Mouse (Mus musculus): Measurements from ENCODE around the gene Mgarp. TPM values are rescaled to one million over a fixed set of nuclear protein-coding genes. Genes with fewer than 3 reads are reported as not detected.
A peak's percentile ranks its signal among the peaks of the same experiment; 100 is the strongest.
"Not testable (repeated sequence)": the region's sequence is repeated elsewhere in the genome, so short reads cannot be mapped to it uniquely, and the experiment has no call there.

Gene Mgarp
- polyA plus RNA-seq, 1 experiment from 2014 or later: 0.59 TPM

DNA sequence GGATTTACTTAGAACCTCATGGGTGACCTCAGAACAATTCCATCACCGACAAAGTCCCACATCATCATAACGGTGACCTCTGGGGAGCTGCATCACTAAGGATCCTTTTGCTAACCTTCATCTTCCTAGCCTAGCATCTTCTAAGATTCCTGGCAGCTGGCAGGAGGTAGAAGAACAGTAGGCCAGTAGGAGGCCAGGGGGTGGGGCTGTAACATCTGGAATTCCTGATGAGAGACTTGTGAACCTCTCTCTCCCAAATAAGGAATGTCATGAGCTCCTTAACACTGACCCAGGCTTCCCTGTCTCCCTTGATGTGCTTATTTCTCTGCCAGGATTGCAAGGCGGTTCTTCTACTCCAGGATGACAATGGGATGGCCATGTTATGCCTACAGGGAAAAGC lies 45.7 kb downstream of the Mgarp start:
- no peak overlapping the region for H3K9ac ChIP-seq (ENCODE audit: low read depth, low read length)
- no peaks in the 10 kb centered on the region for H3K4me1 ChIP-seq (replicated peaks; ENCODE audit: control insufficient read depth, insufficient read depth, low read length)
- no peaks in the 10 kb centered on the region for H3K27me3 ChIP-seq (replicated peaks; ENCODE audit: control insufficient read depth, insufficient read depth, low read length)
- H3K36me3 ChIP-seq (ENCODE audit: control insufficient read depth, insufficient read depth): no peaks in the 10 kb centered on the region
- no peak overlapping the region for H3K27ac ChIP-seq (ENCODE audit: low read depth, low read length)
- WGBS: 55% methylated on average over 3 of the region's 3 CpGs
- H3K4me2 ChIP-seq (replicated peaks; ENCODE audit: low read depth): no peak overlapping the region
- no peak for TF ChIP-seq CTCF (IDR thresholded peaks at IDR 0.05; ENCODE audit: low read depth)
- no peak overlapping the region for H3K4me3 ChIP-seq (ENCODE audit: low read depth, low read length)
- ATAC-seq: no peak
- H3K9me3 ChIP-seq (ENCODE audit: control insufficient read depth): no peaks in the 10 kb centered on the region

DNA sequence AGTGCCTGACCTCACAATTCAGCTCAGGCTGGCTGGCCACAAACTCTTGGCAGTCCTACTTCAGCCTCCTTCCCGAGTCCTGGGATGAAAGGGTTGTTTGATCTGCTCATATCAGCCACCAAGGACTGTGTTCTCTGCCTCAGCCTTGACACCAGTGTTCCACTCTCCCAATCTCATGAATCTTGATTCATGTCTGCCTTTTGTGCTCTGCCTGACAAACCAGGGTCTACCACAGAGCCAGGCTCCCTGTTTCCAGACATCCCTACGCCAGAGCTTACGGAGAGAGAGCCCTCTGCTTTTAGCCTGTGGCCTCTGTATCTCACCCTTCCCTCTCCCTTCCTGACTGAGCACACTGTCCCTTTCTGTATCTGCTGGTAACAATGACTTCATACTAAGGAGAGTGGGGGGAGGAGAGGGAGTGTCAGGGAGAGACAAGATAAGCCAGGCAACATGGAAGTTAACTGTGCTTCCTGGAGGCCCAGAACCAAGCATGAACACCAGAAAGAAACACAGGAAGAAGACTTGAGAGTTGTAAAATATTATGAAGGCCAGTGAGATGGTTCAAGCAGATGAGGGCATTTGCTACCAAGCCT lies 47.8 kb downstream of the Mgarp start:
- no peaks in the 10 kb centered on the region for H3K4me1 ChIP-seq (replicated peaks; ENCODE audit: control insufficient read depth, insufficient read depth, low read length)
- ATAC-seq: 0 out of 2 replicates have a peak, but pooled peaks have one; percentile 46
- no peak overlapping the region for H3K9ac ChIP-seq (ENCODE audit: low read depth, low read length)
- H3K4me3 ChIP-seq (ENCODE audit: low read depth, low read length): no peak overlapping the region
- H3K4me2 ChIP-seq (replicated peaks; ENCODE audit: low read depth): no peak overlapping the region
- peaks cover under 1% of the 10 kb centered on the region; the same call in 1 of the 2 replicates for H3K9me3 ChIP-seq (ENCODE audit: control insufficient read depth)
- no peaks in the 10 kb centered on the region for H3K36me3 ChIP-seq (ENCODE audit: control insufficient read depth, insufficient read depth)
- no peaks in the 10 kb centered on the region for H3K27me3 ChIP-seq (replicated peaks; ENCODE audit: control insufficient read depth, insufficient read depth, low read length)
- 30% methylated on average over 3 of the region's 3 CpGs for WGBS
- no peak overlapping the region for H3K27ac ChIP-seq (ENCODE audit: low read depth, low read length)
- TF ChIP-seq CTCF (IDR thresholded peaks at IDR 0.05; ENCODE audit: low read depth): no peak

DNA sequence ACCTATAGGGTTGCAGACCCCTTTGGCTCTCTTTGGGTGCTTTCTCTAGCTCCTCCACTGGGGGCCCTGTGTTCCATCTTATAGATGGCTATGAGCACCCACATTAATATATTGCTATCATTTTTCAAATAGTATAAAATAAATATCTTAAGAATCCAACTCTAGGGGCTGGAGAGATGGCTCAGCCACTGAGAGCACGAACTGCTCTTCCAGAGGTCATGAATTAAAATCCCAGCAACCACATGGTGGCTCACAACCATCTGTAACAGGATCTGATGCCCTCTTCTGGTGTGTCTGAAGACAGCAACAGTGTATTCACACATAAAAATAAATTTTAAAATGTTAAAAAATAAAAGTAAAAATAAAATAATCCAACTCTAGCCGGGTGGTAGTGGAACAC lies 51.5 kb downstream of the Mgarp start:
- H3K27ac ChIP-seq (ENCODE audit: low read depth, low read length); ATAC-seq: not testable (repeated sequence)
- WGBS: 87% methylated on average over 2 of the region's 2 CpGs

DNA sequence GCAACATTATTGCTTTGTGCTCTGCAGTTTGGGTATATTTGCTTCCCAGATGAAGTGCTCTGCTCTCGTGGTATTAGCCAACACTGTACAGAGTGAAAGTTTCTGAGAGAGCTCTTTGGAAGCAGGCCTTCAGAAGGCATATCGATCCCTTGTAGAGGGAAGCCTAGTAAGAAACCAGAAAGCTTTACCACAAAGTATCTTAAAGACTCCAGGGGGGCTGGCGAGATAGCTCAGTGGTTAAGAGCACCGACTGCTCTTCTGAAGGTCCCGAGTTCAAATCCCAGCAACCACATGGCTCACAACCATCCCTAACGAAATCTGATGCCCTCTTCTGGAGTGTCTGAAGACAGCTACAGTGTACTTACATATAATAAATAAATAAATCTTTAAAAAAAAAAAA lies 52.4 kb downstream of the Mgarp start:
- H3K27me3 ChIP-seq (replicated peaks; ENCODE audit: control insufficient read depth, insufficient read depth, low read length); H3K4me1 ChIP-seq (replicated peaks; ENCODE audit: control insufficient read depth, insufficient read depth, low read length); ATAC-seq; H3K4me2 ChIP-seq (replicated peaks; ENCODE audit: low read depth); H3K4me3 ChIP-seq (ENCODE audit: low read depth, low read length); H3K36me3 ChIP-seq (ENCODE audit: control insufficient read depth, insufficient read depth); H3K9me3 ChIP-seq (ENCODE audit: control insufficient read depth); H3K9ac ChIP-seq (ENCODE audit: low read depth, low read length); H3K27ac ChIP-seq (ENCODE audit: low read depth, low read length): not testable (repeated sequence)
- WGBS: 94% methylated on average over 6 of the region's 6 CpGs

More for the DNA sequence above, 51.5 kb downstream of the Mgarp start:
- not testable (repeated sequence) for H3K27me3 ChIP-seq (replicated peaks; ENCODE audit: control insufficient read depth, insufficient read depth, low read length); H3K9me3 ChIP-seq (ENCODE audit: control insufficient read depth); H3K4me1 ChIP-seq (replicated peaks; ENCODE audit: control insufficient read depth, insufficient read depth, low read length); H3K36me3 ChIP-seq (ENCODE audit: control insufficient read depth, insufficient read depth); H3K9ac ChIP-seq (ENCODE audit: low read depth, low read length); H3K4me2 ChIP-seq (replicated peaks; ENCODE audit: low read depth); H3K4me3 ChIP-seq (ENCODE audit: low read depth, low read length)

DNA sequence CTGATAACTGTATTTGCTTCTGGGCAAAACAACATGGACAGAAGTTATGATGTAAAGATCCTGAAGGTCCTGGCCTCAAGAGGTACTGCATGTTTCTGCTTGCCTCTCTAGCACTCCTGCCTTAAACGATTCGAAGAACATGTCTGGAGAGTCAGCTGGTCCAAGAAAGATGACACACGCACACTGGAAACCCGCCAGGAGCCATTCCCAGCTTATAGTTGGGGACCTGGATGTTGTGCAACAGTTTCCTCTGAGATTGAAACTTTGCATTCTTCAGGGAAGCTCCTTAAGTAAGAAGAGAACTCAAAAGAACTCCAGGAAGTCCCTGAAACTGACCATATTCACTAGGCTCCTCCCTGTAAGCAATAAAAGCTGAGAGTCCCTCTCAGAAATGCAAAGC lies 53.3 kb downstream of the Mgarp start:
- H3K4me1 ChIP-seq (replicated peaks; ENCODE audit: control insufficient read depth, insufficient read depth, low read length): no peaks in the 10 kb centered on the region
- no peak overlapping the region for H3K27ac ChIP-seq (ENCODE audit: low read depth, low read length)
- H3K9me3 ChIP-seq (ENCODE audit: control insufficient read depth): peaks cover 5% of the 10 kb centered on the region; the same call in 1 of the 2 replicates
- no peak overlapping the region for H3K9ac ChIP-seq (ENCODE audit: low read depth, low read length)
- no peak for TF ChIP-seq CTCF (IDR thresholded peaks at IDR 0.05; ENCODE audit: low read depth)
- no peaks in the 10 kb centered on the region for H3K27me3 ChIP-seq (replicated peaks; ENCODE audit: control insufficient read depth, insufficient read depth, low read length)
- no peak overlapping the region for H3K4me2 ChIP-seq (replicated peaks; ENCODE audit: low read depth)
- H3K36me3 ChIP-seq (ENCODE audit: control insufficient read depth, insufficient read depth): no peaks in the 10 kb centered on the region
- no peak for ATAC-seq
- H3K4me3 ChIP-seq (ENCODE audit: low read depth, low read length): no peak overlapping the region
- WGBS: 85% methylated on average over 4 of the region's 4 CpGs

DNA sequence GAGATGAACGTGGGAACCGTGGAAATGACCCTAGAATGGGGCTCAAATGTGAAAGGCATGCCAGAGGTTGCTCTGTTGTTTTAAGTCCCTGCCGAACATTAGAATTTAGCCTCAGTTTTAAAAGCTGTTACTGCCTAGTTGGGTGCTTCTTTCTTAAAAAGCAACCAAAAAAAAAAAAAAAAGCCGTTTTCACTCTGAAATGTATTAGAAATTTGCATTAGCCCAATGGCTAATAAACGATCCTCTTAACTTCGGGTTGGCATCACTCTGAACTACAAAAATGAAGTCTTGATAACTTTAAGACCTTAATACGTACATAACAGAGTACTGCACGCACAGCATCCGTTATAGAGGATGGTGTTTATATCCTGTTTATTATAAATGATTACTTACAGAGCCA lies 54.4 kb downstream of the Mgarp start:
- Histone ChIP-seq H3K27me3 (replicated peaks; ENCODE audit: control insufficient read depth, insufficient read depth, low read length) (no peaks in the 10 kb centered on the region), H3K4me3 (ENCODE audit: low read depth, low read length) (peak overlapping the region; percentile 79), H3K4me2 (replicated peaks; ENCODE audit: low read depth) (peak overlapping the region; percentile 94), H3K27ac (ENCODE audit: low read depth, low read length) (peak overlapping the region; percentile 98; the same call in 1 of the 2 replicates), H3K4me1 (replicated peaks; ENCODE audit: control insufficient read depth, insufficient read depth, low read length) (no peaks in the 10 kb centered on the region), H3K9ac (ENCODE audit: low read depth, low read length) (peak overlapping the region; percentile 93), H3K9me3 (ENCODE audit: control insufficient read depth) (peaks cover 5% of the 10 kb centered on the region; the same call in 1 of the 2 replicates), H3K36me3 (ENCODE audit: control insufficient read depth, insufficient read depth) (no peaks in the 10 kb centered on the region)
- no peak for ATAC-seq
- no peak for TF ChIP-seq CTCF (IDR thresholded peaks at IDR 0.05; ENCODE audit: low read depth)
- WGBS: 11% methylated on average over 9 of the region's 9 CpGs
